Mouse (Mus musculus): Measurements from ENCODE around the gene Tfrc.

Gene Tfrc

GRCm38 (mm10) chr16:32650461-32650860 is 41.7 kb downstream of the Tfrc start:
- DNase-seq (ENCODE audit: low spot score): no peak

GRCm38 (mm10) chr16:32650974-32651618 is 42.4 kb downstream of the Tfrc start:
- DNase-seq (ENCODE audit: low spot score): no peak

- no peak for DNase-seq (ENCODE audit: low spot score)
These were observed 45.5 kb downstream of the Tfrc start for GRCm38 (mm10) chr16:32654071-32654733.

GRCm38 (mm10) chr16:32655534-32655933 is 46.8 kb downstream of the Tfrc start:
- DNase-seq (ENCODE audit: low spot score): no peak

GRCm38 (mm10) chr16:32656321-32656720 is 47.6 kb downstream of the Tfrc start:
- DNase-seq (ENCODE audit: low spot score): no peak

GRCm38 (mm10) chr16:32656794-32657193 is 48.1 kb downstream of the Tfrc start:
- peak; percentile 52 for DNase-seq (ENCODE audit: low spot score)

- DNase-seq (ENCODE audit: low spot score): no peak
These were observed 49.0 kb downstream of the Tfrc start for GRCm38 (mm10) chr16:32657498-32658250.

GRCm38 (mm10) chr16:32658743-32659171 is 50.0 kb downstream of the Tfrc start:
- no peak for DNase-seq (ENCODE audit: low spot score)

- peak; percentile 68 for DNase-seq (ENCODE audit: low spot score)
These were observed 50.7 kb downstream of the Tfrc start for GRCm38 (mm10) chr16:32659385-32659784.

- DNase-seq (ENCODE audit: low spot score): no peak
These were observed 51.4 kb downstream of the Tfrc start for GRCm38 (mm10) chr16:32660095-32660494.

GRCm38 (mm10) chr16:32660557-32661321 is 52.0 kb downstream of the Tfrc start:
- DNase-seq (ENCODE audit: low spot score): no peak

- no peak for DNase-seq (ENCODE audit: low spot score)
These were observed 52.8 kb downstream of the Tfrc start for GRCm38 (mm10) chr16:32661493-32661921.

GRCm38 (mm10) chr16:32662372-32662771 is 53.7 kb downstream of the Tfrc start:
- no peak for DNase-seq (ENCODE audit: low spot score)

- no peak for DNase-seq (ENCODE audit: low spot score)
These were observed 54.6 kb downstream of the Tfrc start for GRCm38 (mm10) chr16:32663231-32663858.

GRCm38 (mm10) chr16:32664211-32664610 is 55.5 kb downstream of the Tfrc start:
- DNase-seq (ENCODE audit: low spot score): no peak

- DNase-seq (ENCODE audit: low spot score): no peak
These were observed 57.3 kb downstream of the Tfrc start for GRCm38 (mm10) chr16:32665851-32666665.

GRCm38 (mm10) chr16:32666671-32667551 is 58.2 kb downstream of the Tfrc start:
- no peak for DNase-seq (ENCODE audit: low spot score)

GRCm38 (mm10) chr16:32667552-32667872 is 58.8 kb downstream of the Tfrc start:
- DNase-seq (ENCODE audit: low spot score): no peak

GRCm38 (mm10) chr16:32668030-32668429 is 59.3 kb downstream of the Tfrc start:
- no peak for DNase-seq (ENCODE audit: low spot score)

GRCm38 (mm10) chr16:32668472-32668871 is 59.8 kb downstream of the Tfrc start:
- no peak for DNase-seq (ENCODE audit: low spot score)

Data from ovary, postnatal 14 days (tissue).